Mouse (Mus musculus) intestine, embryonic 16.5 days (tissue): Measurements from ENCODE around the gene Gfm1. TPM values are rescaled to one million over a fixed set of nuclear protein-coding genes. Genes with fewer than 3 reads are reported as not detected.
A peak's percentile ranks its signal among the peaks of the same experiment; 100 is the strongest.

ENCODE experiments used
- ATAC-seq: fragments of 200-750 bp; cut with Nextera tagmentation; 2 replicates; pipeline ENCODE4 v1.8.0; 2017; ENCODE audit warnings: moderate TSS enrichment, moderate library complexity
- H3K27ac ChIP-seq: fragments of 300-500 bp; sonication (generic); 2 replicates; pipeline ENCODE4 v1.5.1; 2014; ENCODE audit warnings: mild to moderate bottlenecking, low read length
- H3K27me3 ChIP-seq: fragments of 300-500 bp; sonication (generic); replicated peaks from 2 replicates; pipeline ENCODE4 v1.6.1; 2014; ENCODE audit warnings: low read length, control low read depth, mixed read lengths; ENCODE audit not compliant: control insufficient read depth, insufficient read depth
- H3K36me3 ChIP-seq: fragments of 300-500 bp; sonication (generic); 2 replicates; pipeline ENCODE4 v1.6.1; 2014; ENCODE audit warnings: low read length, control low read depth; ENCODE audit not compliant: control insufficient read depth, insufficient read depth
- H3K4me1 ChIP-seq: fragments of 300-500 bp; sonication (generic); 2 replicates; pipeline ENCODE4 v1.6.1; 2014; ENCODE audit warnings: low read length, control low read depth, mixed read lengths; ENCODE audit not compliant: control insufficient read depth, insufficient read depth
- H3K4me2 ChIP-seq: fragments of 300-500 bp; sonication (generic); 2 replicates; pipeline ENCODE4 v1.6.1; 2014; ENCODE audit warnings: low read depth, low read length, control low read depth
- H3K4me3 ChIP-seq: fragments of 300-500 bp; sonication (generic); 2 replicates; pipeline ENCODE4 v1.5.1; 2014; ENCODE audit warnings: mild to moderate bottlenecking, low read length
- H3K9ac ChIP-seq: fragments of 300-500 bp; sonication (generic); 2 replicates; pipeline ENCODE4 v1.6.1; 2014; ENCODE audit warnings: low read depth, low read length
- H3K9me3 ChIP-seq: fragments of 300-500 bp; sonication (generic); 2 replicates; pipeline ENCODE4 v1.6.1; 2016; ENCODE audit warnings: low read length, control low read depth; ENCODE audit not compliant: control insufficient read depth
- WGBS: fragments of 180-500 bp; shearing (Covaris S2); extraction: QIAGEN DNeasy Blood & Tissue Kit; methylation state at CpG from one replicate; pipeline ENCODE4 v1.1.7; 2014; 5-methylcytosine and 5-hydroxymethylcytosine counted together
- polyA plus RNA-seq: library from polyadenylated mRNA; unstranded; fragments of >200 nt; fragmentation: Nextera tagmentation; extraction: Ambion mirVana; gene quantifications from 2 replicates; pipeline ENCODE4 v1.2.1, GENCODE M21; 2015

The Gfm1 gene
- 57.4 and 62.0 TPM in 2 replicates for polyA plus RNA-seq

GRCm38 (mm10) chr3:67429999-67430380 is at the start of gene Gfm1:
Gfm1 (plus strand) TSS chr3:67430096.
- under 1% methylated on average over 24 of the region's 24 CpGs for WGBS
- peak within 1 kb of the TSS; percentile 24; the same call in 1 of the 2 replicates for H3K27ac ChIP-seq

GRCm38 (mm10) chr3:67429338-67429998 is 428 bp upstream of the Gfm1 start:
- ATAC-seq = peak; percentile 75
- Histone ChIP-seq H3K4me2 (peak overlapping the region; percentile 43; the same call in 1 of the 2 replicates), H3K4me1 (peaks cover 8% of the 10 kb centered on the region), H3K27me3 (no peaks in the 10 kb centered on the region), H3K27ac (no peak overlapping the region), H3K36me3 (no peaks in the 10 kb centered on the region), H3K4me3 (peak overlapping the region; percentile 94), H3K9me3 (0 out of 2 replicates have a peak, but pooled peaks cover 2% of the 10 kb centered on the region), H3K9ac (no peak overlapping the region)
- WGBS = 30% methylated on average over 8 of the region's 8 CpGs

More at GRCm38 (mm10) chr3:67429999-67430380, at the start of gene Gfm1:
- peak within 1 kb of the TSS; percentile 94 for H3K4me3 ChIP-seq
- peaks cover 8% of the 10 kb centered on the region for H3K4me1 ChIP-seq
- ATAC-seq = peak; percentile 97
- H3K4me2 ChIP-seq = peak within 1 kb of the TSS; percentile 70
- 0 out of 2 replicates have a peak, but pooled peaks cover 1% of the 10 kb centered on the region for H3K36me3 ChIP-seq
- 0 out of 2 replicates have a peak, but pooled peaks cover 2% of the 10 kb centered on the region for H3K9me3 ChIP-seq
- H3K27me3 ChIP-seq = no peaks in the 10 kb centered on the region
- H3K9ac ChIP-seq = peak within 1 kb of the TSS; percentile 93

GRCm38 (mm10) chr3:67434011-67434410 is 4.1 kb downstream of the Gfm1 start:
- H3K27me3 ChIP-seq = no peaks in the 10 kb centered on the region
- H3K4me1 ChIP-seq = peaks cover 8% of the 10 kb centered on the region
- H3K27ac ChIP-seq = no peak overlapping the region
- H3K9ac ChIP-seq = no peak overlapping the region
- no peak overlapping the region for H3K4me2 ChIP-seq
- peaks cover 6% of the 10 kb centered on the region for H3K36me3 ChIP-seq
- H3K9me3 ChIP-seq = no peaks in the 10 kb centered on the region
- H3K4me3 ChIP-seq = no peak overlapping the region
- WGBS = 92% methylated on average over 6 of the region's 6 CpGs
- no peak for ATAC-seq

- Histone ChIP-seq H3K9ac (no peak overlapping the region), H3K4me1 (no peaks in the 10 kb centered on the region), H3K4me3 (no peak overlapping the region), H3K27me3 (no peaks in the 10 kb centered on the region), H3K4me2 (no peak overlapping the region), H3K27ac (no peak overlapping the region), H3K9me3 (no peaks in the 10 kb centered on the region), H3K36me3 (peaks cover 23% of the 10 kb centered on the region)
- ATAC-seq = no peak
- 93% methylated on average over 2 of the region's 2 CpGs for WGBS
These were observed 17.2 kb downstream of the Gfm1 start for GRCm38 (mm10) chr3:67447143-67447542.

GRCm38 (mm10) chr3:67449660-67450059 is 19.8 kb downstream of the Gfm1 start:
- Histone ChIP-seq H3K27me3 (no peaks in the 10 kb centered on the region), H3K27ac (no peak overlapping the region), H3K4me2 (no peak overlapping the region), H3K9me3 (no peaks in the 10 kb centered on the region), H3K4me1 (no peaks in the 10 kb centered on the region), H3K4me3 (no peak overlapping the region), H3K9ac (no peak overlapping the region), H3K36me3 (peaks cover 29% of the 10 kb centered on the region)
- no peak for ATAC-seq
- WGBS = 89% methylated on average over 21 of the region's 21 CpGs

- no peaks in the 10 kb centered on the region for H3K9me3 ChIP-seq
- no peak overlapping the region for H3K4me3 ChIP-seq
- ATAC-seq = 0 out of 2 replicates have a peak, but pooled peaks have one; percentile 28
- no peaks in the 10 kb centered on the region for H3K27me3 ChIP-seq
- no peak overlapping the region for H3K4me2 ChIP-seq
- peaks cover 32% of the 10 kb centered on the region for H3K36me3 ChIP-seq
- no peak overlapping the region for H3K9ac ChIP-seq
- no peaks in the 10 kb centered on the region for H3K4me1 ChIP-seq
- H3K27ac ChIP-seq = no peak overlapping the region
- 78% methylated on average over 5 of the region's 5 CpGs for WGBS
These were observed 20.8 kb downstream of the Gfm1 start for GRCm38 (mm10) chr3:67450601-67451210.

GRCm38 (mm10) chr3:67459881-67460280 is 30.0 kb downstream of the Gfm1 start:
- Histone ChIP-seq H3K27me3 (no peaks in the 10 kb centered on the region), H3K36me3 (peaks cover 24% of the 10 kb centered on the region), H3K27ac (no peak overlapping the region), H3K4me2 (no peak overlapping the region), H3K4me1 (peaks cover 8% of the 10 kb centered on the region; the same call in 1 of the 2 replicates), H3K9ac (no peak overlapping the region), H3K9me3 (no peaks in the 10 kb centered on the region), H3K4me3 (no peak overlapping the region)
- no peak for ATAC-seq
- WGBS = 88% methylated on average over 3 of the region's 3 CpGs

- Histone ChIP-seq H3K4me1 (peaks cover 8% of the 10 kb centered on the region; the same call in 1 of the 2 replicates), H3K27me3 (no peaks in the 10 kb centered on the region), H3K4me3 (no peak overlapping the region), H3K4me2 (peak overlapping the region; percentile 16; the same call in 1 of the 2 replicates), H3K9ac (no peak overlapping the region), H3K36me3 (peaks cover 14% of the 10 kb centered on the region), H3K9me3 (no peaks in the 10 kb centered on the region), H3K27ac (no peak overlapping the region)
- no peak for ATAC-seq
- 88% methylated on average over 7 of the region's 7 CpGs for WGBS
These were observed 32.1 kb downstream of the Gfm1 start for GRCm38 (mm10) chr3:67462015-67462414.

GRCm38 (mm10) chr3:67462578-67462977 is 32.7 kb downstream of the Gfm1 start:
- Histone ChIP-seq H3K27me3 (no peaks in the 10 kb centered on the region), H3K4me2 (peak overlapping the region; percentile 77), H3K4me1 (peaks cover 8% of the 10 kb centered on the region; the same call in 1 of the 2 replicates), H3K27ac (no peak overlapping the region), H3K9ac (peak overlapping the region; percentile 82; the same call in 1 of the 2 replicates), H3K36me3 (peaks cover 13% of the 10 kb centered on the region), H3K4me3 (peak overlapping the region; percentile 64), H3K9me3 (no peaks in the 10 kb centered on the region)
- ATAC-seq = no peak
- WGBS = 35% methylated on average over 10 of the region's 10 CpGs
